Mouse (Mus musculus) neural tube, embryonic 13.5 days (tissue): Measurements from ENCODE around the gene Sorcs2. TPM values are rescaled to one million over a fixed set of nuclear protein-coding genes. Genes with fewer than 3 reads are reported as not detected.

Experiments
- ATAC-seq: fragments of 200-750 bp; cut with Nextera tagmentation; 2 replicates; pipeline ENCODE4 v1.8.0; 2017; ENCODE audit warnings: low read depth, mild to moderate bottlenecking, moderate TSS enrichment, moderate library complexity
- H3K27ac ChIP-seq: fragments of 300-500 bp; sonication (generic); replicated peaks from 2 replicates; pipeline ENCODE4 v1.5.1; 2015; ENCODE audit warnings: moderate library complexity, mild to moderate bottlenecking, inconsistent platforms
- H3K27me3 ChIP-seq: fragments of 300-500 bp; sonication (generic); 2 replicates; pipeline ENCODE4 v1.6.1; 2015; ENCODE audit warnings: mild to moderate bottlenecking, inconsistent platforms
- H3K36me3 ChIP-seq: fragments of 300-500 bp; sonication (generic); 2 replicates; pipeline ENCODE4 v1.6.1; 2015; ENCODE audit warnings: mild to moderate bottlenecking, inconsistent platforms
- H3K4me1 ChIP-seq: fragments of 300-500 bp; sonication (generic); replicated peaks from 2 replicates; pipeline ENCODE4 v1.6.1; 2015; ENCODE audit warnings: inconsistent platforms
- H3K4me2 ChIP-seq: fragments of 300-500 bp; sonication (generic); 2 replicates; pipeline ENCODE4 v1.6.1; 2015; ENCODE audit warnings: inconsistent platforms, mild to moderate bottlenecking, moderate library complexity
- H3K4me3 ChIP-seq: fragments of 300-500 bp; sonication (generic); 2 replicates; pipeline ENCODE4 v1.5.1; 2015; ENCODE audit warnings: mild to moderate bottlenecking, inconsistent platforms
- H3K9ac ChIP-seq: fragments of 300-500 bp; sonication (generic); 2 replicates; pipeline ENCODE4 v1.6.1; 2015; ENCODE audit warnings: moderate library complexity, mild to moderate bottlenecking, inconsistent platforms
- H3K9me3 ChIP-seq: fragments of 300-500 bp; sonication (generic); 2 replicates; pipeline ENCODE4 v1.6.1; 2016; ENCODE audit warnings: inconsistent platforms
- WGBS: fragments of 180-500 bp; shearing (Covaris S2); methylation state at CpG from one replicate; pipeline ENCODE4 v1.1.7; 2015; 5-methylcytosine and 5-hydroxymethylcytosine counted together
- polyA plus RNA-seq: library from polyadenylated mRNA; unstranded; fragments of >200 nt; fragmentation: Nextera tagmentation; extraction: Ambion mirVana; gene quantifications from 2 replicates; pipeline ENCODE4 v1.2.1, GENCODE M21; 2015

Sorcs2 gene
- polyA plus RNA-seq, 1 experiment from 2014 or later: 11.4 TPM

DNA sequence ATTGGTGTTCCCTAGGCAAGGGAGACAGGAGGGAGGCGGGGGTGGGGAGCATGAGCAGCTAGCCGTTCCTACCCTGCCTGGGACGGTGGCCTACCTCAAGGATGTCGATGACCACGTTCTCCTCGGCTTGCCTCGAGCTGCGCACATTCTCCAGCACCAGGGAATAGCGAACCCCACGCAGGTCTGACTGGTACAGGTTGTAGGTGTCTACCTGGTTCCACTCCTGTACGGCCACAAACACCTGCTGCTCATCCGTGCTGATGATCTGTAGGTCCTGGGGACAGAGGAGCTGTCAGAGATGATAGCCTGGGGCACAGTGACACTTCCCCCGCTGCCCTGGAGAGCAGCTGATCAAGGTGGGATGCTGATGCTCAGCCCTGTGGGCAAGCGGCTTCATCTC lies 342.1 kb downstream of the Sorcs2 start:
- Histone ChIP-seq H3K9ac (no peak overlapping the region), H3K36me3 (0 out of 2 replicates have a peak, but pooled peaks cover 8% of the 10 kb centered on the region), H3K4me2 (no peak overlapping the region), H3K4me3 (no peak overlapping the region), H3K27ac (no peak overlapping the region), H3K4me1 (0 out of 2 replicates have a peak, but pooled peaks cover 6% of the 10 kb centered on the region), H3K27me3 (0 out of 2 replicates have a peak, but pooled peaks cover 3% of the 10 kb centered on the region), H3K9me3 (peaks cover 4% of the 10 kb centered on the region; the same call in 1 of the 2 replicates)
- 89% methylated on average over 14 of the region's 14 CpGs for WGBS
- ATAC-seq: no peak

DNA sequence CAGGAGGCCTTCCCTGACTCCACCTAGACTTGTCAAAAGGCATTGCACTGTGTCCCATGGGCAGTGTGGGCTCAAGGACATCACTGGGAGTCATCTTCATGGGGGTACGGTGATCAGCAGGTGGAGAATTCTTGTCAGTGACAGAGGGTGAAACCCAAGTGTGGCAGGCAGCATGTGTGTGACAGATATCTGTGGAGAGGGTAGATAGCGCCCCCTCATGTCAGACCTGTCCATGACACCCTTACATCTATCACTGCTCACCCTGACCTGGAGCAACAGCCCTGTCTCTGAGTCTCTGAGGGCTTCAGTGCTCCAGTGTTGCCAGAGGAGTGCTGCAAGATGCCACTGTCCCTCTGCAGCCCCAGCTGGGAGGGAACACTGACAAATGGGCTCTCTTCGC lies 343.4 kb downstream of the Sorcs2 start:
- no peak overlapping the region for H3K4me3 ChIP-seq
- no peak for ATAC-seq
- H3K36me3 ChIP-seq: 0 out of 2 replicates have a peak, but pooled peaks cover 3% of the 10 kb centered on the region
- H3K4me1 ChIP-seq: 0 out of 2 replicates have a peak, but pooled peaks cover 6% of the 10 kb centered on the region
- WGBS: 67% methylated on average over 3 of the region's 3 CpGs
- peaks cover 4% of the 10 kb centered on the region; the same call in 1 of the 2 replicates for H3K9me3 ChIP-seq
- no peak overlapping the region for H3K9ac ChIP-seq
- H3K4me2 ChIP-seq: no peak overlapping the region
- H3K27ac ChIP-seq: no peak overlapping the region
- 0 out of 2 replicates have a peak, but pooled peaks cover 3% of the 10 kb centered on the region for H3K27me3 ChIP-seq

DNA sequence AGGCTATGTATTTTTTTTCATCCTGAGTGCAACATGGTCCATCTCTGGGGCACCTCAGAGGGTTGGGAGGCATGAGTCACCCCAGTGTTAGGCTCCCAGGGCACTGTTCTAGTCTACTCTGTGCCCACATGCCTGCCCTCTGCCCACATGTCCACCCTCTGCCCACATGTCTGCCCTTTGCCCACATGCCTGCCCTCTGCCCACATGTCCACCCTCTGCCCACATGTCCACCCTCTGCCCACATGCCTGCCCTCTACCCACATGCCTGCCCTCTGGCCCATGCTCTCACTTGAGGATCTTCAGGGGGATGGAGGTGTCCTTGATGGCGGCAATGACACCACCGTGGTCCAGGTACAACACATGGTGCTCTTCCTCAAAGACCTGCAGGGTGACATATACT lies 354.8 kb downstream of the Sorcs2 start:
- no peak overlapping the region for H3K9ac ChIP-seq
- no peak overlapping the region for H3K4me3 ChIP-seq
- no peak overlapping the region for H3K4me2 ChIP-seq
- no peak overlapping the region for H3K27ac ChIP-seq
- peaks cover 23% of the 10 kb centered on the region for H3K4me1 ChIP-seq
- H3K36me3 ChIP-seq: no peaks in the 10 kb centered on the region; the same call in 1 of the 2 replicates
- 97% methylated on average over 2 of the region's 2 CpGs for WGBS
- H3K27me3 ChIP-seq: no peaks in the 10 kb centered on the region; the same call in 1 of the 2 replicates
- no peak for ATAC-seq
- H3K9me3 ChIP-seq: no peaks in the 10 kb centered on the region

DNA sequence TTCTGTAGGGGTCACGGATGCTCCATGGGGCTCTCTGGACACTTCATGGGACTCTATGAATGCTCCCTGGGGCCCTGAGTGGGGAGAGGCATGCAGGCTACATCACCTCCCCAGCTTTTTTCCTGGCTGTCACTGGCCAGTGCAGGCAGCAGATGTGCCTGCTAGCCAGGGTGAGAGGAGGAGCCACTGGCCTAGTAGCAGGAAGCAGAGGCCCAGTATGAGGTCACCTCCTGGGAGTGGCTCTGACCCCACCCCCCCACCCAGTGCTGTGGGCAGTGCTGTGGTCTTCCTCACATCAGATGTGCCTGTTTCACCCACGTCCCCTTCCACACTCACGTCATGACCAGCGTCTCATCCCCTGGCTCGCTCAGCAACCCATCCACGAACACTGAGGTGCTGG lies 356.2 kb downstream of the Sorcs2 start:
- ATAC-seq: 0 out of 2 replicates have a peak, but pooled peaks have one; percentile 24
- H3K36me3 ChIP-seq: peaks cover 5% of the 10 kb centered on the region; the same call in 1 of the 2 replicates
- no peaks in the 10 kb centered on the region; the same call in 1 of the 2 replicates for H3K27me3 ChIP-seq
- WGBS: 88% methylated on average over 6 of the region's 6 CpGs
- H3K4me2 ChIP-seq: no peak overlapping the region
- H3K4me1 ChIP-seq: peaks cover 23% of the 10 kb centered on the region
- peak overlapping the region; percentile 78; the same call in 1 of the 2 replicates for H3K27ac ChIP-seq
- no peaks in the 10 kb centered on the region for H3K9me3 ChIP-seq
- no peak overlapping the region for H3K9ac ChIP-seq
- H3K4me3 ChIP-seq: no peak overlapping the region

DNA sequence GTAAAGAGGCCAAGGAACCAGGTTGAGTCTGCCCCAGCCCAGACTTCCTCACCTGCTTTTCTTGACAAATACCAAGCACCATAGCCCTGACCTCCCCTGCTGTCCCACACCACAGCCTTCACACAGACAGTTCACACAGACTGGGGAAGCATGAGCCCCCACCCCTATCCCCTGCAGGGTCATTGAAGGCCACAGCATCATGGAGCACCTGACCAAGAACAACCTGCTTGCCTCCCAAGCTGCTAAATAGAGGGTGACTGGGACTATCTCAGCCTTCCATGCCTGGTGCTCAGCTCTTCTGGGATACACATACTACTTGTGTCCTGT lies 356.7 kb downstream of the Sorcs2 start:
- H3K36me3 ChIP-seq: peaks cover 5% of the 10 kb centered on the region; the same call in 1 of the 2 replicates
- H3K27ac ChIP-seq: peak overlapping the region; percentile 78
- peaks cover 23% of the 10 kb centered on the region for H3K4me1 ChIP-seq
- no peak overlapping the region for H3K4me3 ChIP-seq
- H3K27me3 ChIP-seq: no peaks in the 10 kb centered on the region; the same call in 1 of the 2 replicates
- H3K9ac ChIP-seq: peak overlapping the region; percentile 31
- no peak overlapping the region for H3K4me2 ChIP-seq
- ATAC-seq: peak; percentile 38
- H3K9me3 ChIP-seq: no peaks in the 10 kb centered on the region

DNA sequence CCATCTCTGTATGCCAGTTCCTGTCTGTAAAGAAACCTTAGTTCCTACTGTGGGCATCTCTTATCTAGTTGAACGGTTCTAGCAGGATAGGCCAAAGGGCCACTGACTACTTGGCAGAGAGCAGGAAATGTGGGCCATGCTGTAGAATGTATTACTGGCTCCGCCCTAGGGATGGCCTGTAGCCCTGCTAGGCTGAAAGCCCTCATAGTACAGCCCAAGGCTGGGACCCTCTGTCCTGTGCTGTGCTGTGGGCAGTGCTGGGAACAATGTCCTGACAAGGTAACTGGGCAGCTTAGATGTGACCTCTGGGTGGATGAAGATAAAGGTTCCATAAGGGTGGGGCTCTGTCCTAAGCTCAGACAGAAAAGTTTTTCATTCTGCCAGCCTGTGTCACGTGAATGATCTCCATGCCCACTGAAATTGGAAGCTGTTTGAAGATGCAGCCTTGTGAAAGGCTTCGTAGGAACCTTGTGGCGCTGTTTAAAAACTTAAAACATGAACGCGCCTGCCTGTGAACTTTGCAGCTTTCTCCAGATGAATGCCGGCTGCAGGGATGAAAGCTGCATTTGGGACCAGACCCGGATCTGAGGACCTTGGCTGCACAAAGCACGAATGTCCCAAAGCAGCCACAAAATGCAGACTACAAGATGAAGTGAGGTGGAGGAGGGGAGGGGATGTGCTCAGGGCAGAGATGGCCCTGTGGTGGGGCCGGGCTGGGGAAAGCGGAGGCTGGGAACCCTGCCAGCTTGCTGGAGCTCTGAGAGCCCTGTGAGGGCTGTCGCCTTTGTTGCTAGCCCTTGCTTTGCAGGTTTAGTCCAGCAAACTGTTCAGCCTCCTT lies 357.3 kb downstream of the Sorcs2 start:
- H3K36me3 ChIP-seq: peaks cover 5% of the 10 kb centered on the region; the same call in 1 of the 2 replicates
- 52% methylated on average over 13 of the region's 13 CpGs for WGBS
- peak overlapping the region; percentile 78 for H3K27ac ChIP-seq
- ATAC-seq: peak; percentile 84
- H3K27me3 ChIP-seq: no peaks in the 10 kb centered on the region; the same call in 1 of the 2 replicates
- no peak overlapping the region for H3K4me3 ChIP-seq
- H3K9ac ChIP-seq: peak overlapping the region; percentile 31
- H3K9me3 ChIP-seq: no peaks in the 10 kb centered on the region
- no peak overlapping the region for H3K4me2 ChIP-seq
- H3K4me1 ChIP-seq: peaks cover 23% of the 10 kb centered on the region

DNA sequence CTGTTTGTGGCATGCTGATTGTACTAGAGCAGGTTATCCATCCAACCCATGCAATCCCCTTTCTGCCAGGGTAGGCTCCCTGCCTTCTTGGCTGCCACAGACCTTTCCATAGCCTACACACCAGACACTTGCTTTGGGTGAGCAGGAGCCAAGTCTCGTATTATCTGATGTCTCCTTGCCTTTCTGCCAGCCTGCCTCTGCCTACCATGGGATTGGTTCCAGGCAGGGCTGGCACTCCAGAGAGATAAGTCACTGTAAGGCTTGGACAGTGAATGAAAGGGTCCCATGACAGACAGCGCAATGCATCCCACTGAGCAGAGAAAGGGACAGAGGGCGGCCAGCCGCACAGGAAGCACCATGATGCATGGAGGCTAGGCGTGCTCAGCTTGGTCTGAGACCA lies 358.3 kb downstream of the Sorcs2 start:
- Histone ChIP-seq H3K9ac (no peak overlapping the region), H3K27ac (0 out of 2 replicates have a peak overlapping the region, but pooled peaks have one; percentile 78), H3K4me1 (peaks cover 23% of the 10 kb centered on the region), H3K9me3 (no peaks in the 10 kb centered on the region), H3K4me2 (no peak overlapping the region), H3K4me3 (no peak overlapping the region), H3K27me3 (no peaks in the 10 kb centered on the region; the same call in 1 of the 2 replicates), H3K36me3 (0 out of 2 replicates have a peak, but pooled peaks cover 5% of the 10 kb centered on the region)
- 88% methylated on average over 5 of the region's 5 CpGs for WGBS
- ATAC-seq: no peak

DNA sequence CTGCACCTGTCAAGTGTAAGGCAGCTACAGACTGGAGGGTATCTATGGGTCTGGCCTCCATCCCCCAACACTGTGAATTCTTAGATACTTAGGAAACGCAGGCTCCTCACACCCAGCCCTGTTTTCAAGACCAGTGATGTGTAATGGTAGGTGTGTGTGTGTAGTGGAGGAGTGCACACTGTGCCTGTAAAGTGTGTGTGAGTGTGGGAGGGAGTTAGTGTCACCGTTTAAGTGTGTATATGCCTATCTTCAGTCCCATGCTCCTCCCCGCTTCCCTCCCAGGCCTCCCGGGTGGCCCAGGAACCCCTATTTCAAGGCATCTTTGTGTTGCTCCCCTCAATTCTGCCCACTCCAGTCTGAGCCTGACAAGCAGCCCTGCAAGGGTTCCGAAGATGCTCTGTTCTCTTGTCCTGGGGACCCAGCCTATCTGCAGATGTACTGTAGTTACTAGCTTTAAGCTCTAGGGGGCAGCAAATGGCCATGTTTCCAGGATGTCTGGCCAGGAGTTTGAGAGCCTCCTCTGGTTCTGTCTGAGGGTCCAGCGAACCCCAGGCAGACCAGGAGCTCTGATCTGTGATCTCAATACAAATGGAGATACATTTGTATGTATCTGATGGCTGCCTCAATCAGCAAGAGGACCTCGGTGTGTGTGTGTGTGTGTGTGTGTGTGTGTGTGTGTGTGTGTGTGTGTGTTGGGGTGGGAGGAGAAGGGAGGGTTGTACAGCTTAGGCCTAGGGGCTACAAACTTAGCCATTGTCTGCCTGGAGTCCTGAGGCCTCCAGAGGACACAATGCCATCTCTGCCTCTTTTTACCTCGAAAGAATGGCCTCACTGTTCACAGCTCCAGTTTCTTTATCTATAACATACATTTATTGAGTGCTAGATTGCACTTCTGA lies 364.2 kb downstream of the Sorcs2 start:
- H3K9me3 ChIP-seq: no peaks in the 10 kb centered on the region
- H3K27ac ChIP-seq: no peak overlapping the region
- peak; percentile 76 for ATAC-seq
- no peaks in the 10 kb centered on the region for H3K4me1 ChIP-seq
- no peak overlapping the region for H3K9ac ChIP-seq
- peaks cover 12% of the 10 kb centered on the region for H3K27me3 ChIP-seq
- H3K4me3 ChIP-seq: no peak overlapping the region
- whole genome bisulfite sequencing: 43% methylated on average over 8 of the region's 8 CpGs
- no peak overlapping the region for H3K4me2 ChIP-seq
- 0 out of 2 replicates have a peak, but pooled peaks cover 5% of the 10 kb centered on the region for H3K36me3 ChIP-seq

DNA sequence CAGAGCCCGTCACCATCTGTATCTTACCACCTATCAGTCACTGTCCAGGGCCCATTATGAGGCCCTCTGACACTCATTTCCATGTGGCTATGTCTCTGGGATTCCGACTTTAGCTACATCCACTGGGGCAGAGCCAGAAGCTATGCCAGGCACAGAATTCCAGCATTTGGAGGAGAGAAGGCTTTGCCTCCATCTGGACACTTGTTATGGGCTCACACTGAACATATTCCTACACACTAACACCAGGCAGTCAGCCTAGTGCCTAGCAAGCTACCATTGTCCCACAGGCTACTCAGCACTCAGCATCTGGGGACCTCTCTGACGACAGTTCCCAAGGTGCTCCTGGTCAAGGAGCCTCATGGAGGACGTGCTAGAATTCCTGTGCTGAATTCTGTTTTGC lies 372.9 kb downstream of the Sorcs2 start:
- Histone ChIP-seq H3K36me3 (no peaks in the 10 kb centered on the region), H3K27ac (no peak overlapping the region), H3K4me2 (no peak overlapping the region), H3K4me1 (0 out of 2 replicates have a peak, but pooled peaks cover 3% of the 10 kb centered on the region), H3K9ac (no peak overlapping the region), H3K4me3 (no peak overlapping the region), H3K27me3 (no peaks in the 10 kb centered on the region), H3K9me3 (no peaks in the 10 kb centered on the region)
- 81% methylated on average over 4 of the region's 4 CpGs for WGBS
- no peak for ATAC-seq

DNA sequence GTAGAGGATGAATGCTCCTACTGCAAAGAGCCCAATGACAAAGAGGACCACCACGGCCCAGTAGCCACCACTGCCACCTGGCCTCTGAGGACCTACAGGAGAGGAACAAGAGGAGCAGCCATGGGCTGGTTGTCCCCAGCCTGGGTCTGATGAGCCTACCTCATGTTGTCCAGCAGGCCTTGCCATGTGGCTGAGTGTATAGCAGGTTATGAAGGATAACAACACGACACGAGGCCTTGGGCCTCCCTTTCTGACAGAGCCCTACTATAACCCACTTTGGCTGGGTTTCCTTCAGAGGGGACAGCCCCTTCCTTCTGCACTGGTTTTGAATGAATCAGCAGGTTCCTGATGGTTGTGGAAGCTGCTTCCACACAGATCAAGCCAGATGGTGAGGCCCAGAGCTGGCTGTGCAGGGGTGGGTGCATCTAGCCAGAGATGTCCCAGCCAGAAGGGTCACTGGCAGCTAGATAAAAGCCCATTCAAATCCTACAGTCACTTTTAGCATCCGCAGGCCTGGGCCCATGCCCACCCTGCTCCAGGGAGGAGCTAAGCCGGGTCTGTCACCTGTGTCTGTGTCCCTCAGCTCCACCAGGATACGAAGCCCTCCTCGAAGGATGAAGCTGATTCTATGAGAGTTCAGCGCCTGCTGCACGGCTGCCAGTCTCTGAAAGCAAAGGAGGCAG lies 373.8 kb downstream of the Sorcs2 start:
- H3K9ac ChIP-seq: no peak overlapping the region
- 0 out of 2 replicates have a peak, but pooled peaks cover 3% of the 10 kb centered on the region for H3K4me1 ChIP-seq
- ATAC-seq: no peak
- WGBS: 90% methylated on average over 9 of the region's 9 CpGs
- peaks cover 4% of the 10 kb centered on the region; the same call in 1 of the 2 replicates for H3K36me3 ChIP-seq
- no peaks in the 10 kb centered on the region for H3K9me3 ChIP-seq
- H3K27ac ChIP-seq: no peak overlapping the region
- H3K4me2 ChIP-seq: no peak overlapping the region
- H3K4me3 ChIP-seq: no peak overlapping the region
- no peaks in the 10 kb centered on the region for H3K27me3 ChIP-seq

DNA sequence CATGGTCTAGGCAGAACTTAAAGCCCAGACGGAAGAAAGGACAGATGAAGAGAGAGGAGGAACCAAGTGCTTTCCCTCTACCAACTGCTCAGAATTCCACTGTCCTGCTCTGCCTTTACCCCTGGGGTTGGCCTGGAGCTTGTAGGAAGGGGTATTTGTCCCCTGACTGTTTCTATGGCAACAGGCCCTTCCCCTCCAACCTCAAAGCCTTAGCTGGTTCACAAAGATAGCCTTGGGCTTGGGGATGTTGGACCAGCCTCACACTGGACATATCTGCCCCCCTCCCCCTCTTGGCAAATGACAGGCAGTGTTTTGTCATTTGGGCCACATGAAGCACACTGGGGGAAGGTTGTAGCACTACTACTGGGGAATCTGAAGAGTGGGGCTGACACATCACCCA lies 375.6 kb downstream of the Sorcs2 start:
- no peak for ATAC-seq
- no peak overlapping the region for H3K27ac ChIP-seq
- no peak overlapping the region for H3K9ac ChIP-seq
- WGBS: 100% methylated on average over 1 of the region's 1 CpGs
- H3K4me3 ChIP-seq: no peak overlapping the region
- H3K27me3 ChIP-seq: no peaks in the 10 kb centered on the region
- 0 out of 2 replicates have a peak, but pooled peaks cover 3% of the 10 kb centered on the region for H3K4me1 ChIP-seq
- H3K36me3 ChIP-seq: peaks cover 17% of the 10 kb centered on the region; the same call in 1 of the 2 replicates
- no peaks in the 10 kb centered on the region for H3K9me3 ChIP-seq
- no peak overlapping the region for H3K4me2 ChIP-seq
